Mouse (Mus musculus) lung, postnatal 4 days (tissue): Measurements from ENCODE around the gene Gm28870.
"Not testable (repeated sequence)": the region's sequence is repeated elsewhere in the genome, so short reads cannot be mapped to it uniquely, and the experiment has no call there.

ENCODE experiments used
- DNase-seq, 2 experiments: peaks; one replicate each; pipeline ENCODE4 v3.0.0; 2021

Gm28870 gene

DNA sequence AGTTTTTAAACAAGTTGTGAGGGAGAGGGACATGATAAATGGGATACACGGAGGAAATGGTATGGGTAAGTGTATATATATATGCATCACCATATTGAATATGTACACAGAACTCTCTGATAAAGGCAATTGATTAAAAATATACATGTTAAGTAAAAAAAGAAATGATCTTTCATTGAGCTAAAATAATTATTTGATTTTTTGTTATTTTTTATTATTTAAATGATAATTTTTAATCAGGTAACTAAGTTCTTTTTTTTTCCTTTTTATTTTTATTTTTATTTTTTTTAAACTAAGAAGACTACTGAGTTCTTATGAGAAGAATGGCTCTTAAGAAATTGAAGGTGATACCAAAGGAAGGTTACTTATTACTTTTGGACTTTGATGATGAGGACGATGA is at the start of gene Gm28870:
Gene Gm28870 (plus strand): TSS at position 301 of the 400 bp plus-strand sequence.
- DNase-seq, result not testable (repeated sequence)
